Mouse (Mus musculus): ENCODE measurements around the gene Actr1a.

- TF ChIP-seq CTCF (IDR thresholded peaks at IDR 0.05; ENCODE audit: insufficient read depth, low read length) (no peak), POLR2A (IDR thresholded peaks at IDR 0.05; ENCODE audit: borderline replicate concordance, extremely low read depth, low read depth, low read length) (no peak)
These were observed 27.1 kb upstream of the Actr1a start for GRCm38 (mm10) chr19:46422384-46423338.

Measured in lung, adult 2 months (tissue).